Mouse (Mus musculus) stomach, embryonic 14.5 days (tissue): ENCODE results near the gene Lad1. TPM values are rescaled to one million over a fixed set of nuclear protein-coding genes. Genes with fewer than 3 reads are reported as not detected.

Source experiments
- ATAC-seq: fragments of 200-750 bp; cut with Nextera tagmentation; 2 replicates; pipeline ENCODE4 v1.8.0; 2017; ENCODE audit warnings: low read depth, moderate TSS enrichment; ENCODE audit not compliant: insufficient number of reproducible peaks, insufficient read depth, low FRiP score
- H3K27ac ChIP-seq: fragments of 300-500 bp; sonication (generic); 2 replicates; pipeline ENCODE4 v1.5.1; 2014; ENCODE audit warnings: mild to moderate bottlenecking, low read length, moderate library complexity, mixed read lengths
- H3K27me3 ChIP-seq: fragments of 300-500 bp; sonication (generic); 2 replicates; pipeline ENCODE4 v1.6.1; 2014; ENCODE audit warnings: low read length, control low read depth, mixed read lengths; ENCODE audit not compliant: control insufficient read depth, insufficient read depth
- H3K36me3 ChIP-seq: fragments of 300-500 bp; sonication (generic); 2 replicates; pipeline ENCODE4 v1.6.1; 2014; ENCODE audit warnings: mild to moderate bottlenecking, control low read depth, low read length, moderate library complexity, mixed read lengths; ENCODE audit not compliant: control insufficient read depth, insufficient read depth
- H3K4me1 ChIP-seq: fragments of 300-500 bp; sonication (generic); 2 replicates; pipeline ENCODE4 v1.6.1; 2014; ENCODE audit warnings: low read length, control low read depth, mixed read lengths; ENCODE audit not compliant: control insufficient read depth, insufficient read depth
- H3K4me2 ChIP-seq: fragments of 300-500 bp; sonication (generic); replicated peaks from 2 replicates; pipeline ENCODE4 v1.6.1; 2014; ENCODE audit warnings: low read depth, low read length, control low read depth
- H3K4me3 ChIP-seq: fragments of 300-500 bp; sonication (generic); 2 replicates; pipeline ENCODE4 v1.5.1; 2014; ENCODE audit warnings: low read depth, low read length, control low read depth
- H3K9ac ChIP-seq: fragments of 300-500 bp; sonication (generic); replicated peaks from 2 replicates; pipeline ENCODE4 v1.6.1; 2014; ENCODE audit warnings: low read depth, mild to moderate bottlenecking, control low read depth, low read length, moderate library complexity, mixed read lengths
- H3K9me3 ChIP-seq: fragments of 300-500 bp; sonication (generic); 2 replicates; pipeline ENCODE4 v1.6.1; 2016; ENCODE audit warnings: low read depth, low read length, control low read depth; ENCODE audit not compliant: control insufficient read depth
- WGBS: fragments of 180-500 bp; shearing (Covaris S2); extraction: QIAGEN DNeasy Blood & Tissue Kit; methylation state at CpG from one replicate; pipeline ENCODE4 v1.1.7; 2014; 5-methylcytosine and 5-hydroxymethylcytosine counted together
- polyA plus RNA-seq: library from polyadenylated mRNA; unstranded; fragments of >200 nt; fragmentation: Nextera tagmentation; extraction: Ambion mirVana; gene quantifications from 2 replicates; pipeline ENCODE4 v1.2.1, GENCODE M21; 2014

Gene Lad1
- polyA plus RNA-seq, 1 experiment from 2014 or later, result 60.5 TPM

DNA sequence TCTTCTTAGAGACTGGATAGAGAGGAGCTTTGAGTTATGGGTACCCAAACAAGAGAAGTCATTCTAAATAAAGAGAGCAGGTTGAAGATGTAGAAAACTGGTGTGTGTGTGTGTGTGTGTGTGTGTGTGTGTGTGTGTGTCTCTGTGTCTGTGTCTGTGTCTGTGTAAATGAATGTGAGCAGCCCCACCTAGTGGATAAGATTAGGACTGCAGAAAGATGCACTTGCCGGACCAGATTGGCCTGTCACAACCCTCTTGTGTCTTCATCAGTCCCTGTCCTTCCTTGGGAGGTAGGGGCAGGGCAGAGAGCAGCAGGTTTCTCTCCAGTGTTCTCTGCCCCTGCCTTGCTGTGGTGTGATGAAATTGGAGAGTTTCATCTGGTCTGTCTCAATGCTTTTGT is 10.5 kb downstream of the Lad1 start:
- Histone ChIP-seq H3K9ac (no peak overlapping the region), H3K4me3 (no peak overlapping the region), H3K27me3 (no peaks in the 10 kb centered on the region), H3K36me3 (no peaks in the 10 kb centered on the region), H3K4me2 (no peak overlapping the region), H3K27ac (no peak overlapping the region), H3K9me3 (no peaks in the 10 kb centered on the region), H3K4me1 (no peaks in the 10 kb centered on the region)
- ATAC-seq, result no peak
- WGBS, result 28% methylated on average over 1 of the region's 1 CpGs

DNA sequence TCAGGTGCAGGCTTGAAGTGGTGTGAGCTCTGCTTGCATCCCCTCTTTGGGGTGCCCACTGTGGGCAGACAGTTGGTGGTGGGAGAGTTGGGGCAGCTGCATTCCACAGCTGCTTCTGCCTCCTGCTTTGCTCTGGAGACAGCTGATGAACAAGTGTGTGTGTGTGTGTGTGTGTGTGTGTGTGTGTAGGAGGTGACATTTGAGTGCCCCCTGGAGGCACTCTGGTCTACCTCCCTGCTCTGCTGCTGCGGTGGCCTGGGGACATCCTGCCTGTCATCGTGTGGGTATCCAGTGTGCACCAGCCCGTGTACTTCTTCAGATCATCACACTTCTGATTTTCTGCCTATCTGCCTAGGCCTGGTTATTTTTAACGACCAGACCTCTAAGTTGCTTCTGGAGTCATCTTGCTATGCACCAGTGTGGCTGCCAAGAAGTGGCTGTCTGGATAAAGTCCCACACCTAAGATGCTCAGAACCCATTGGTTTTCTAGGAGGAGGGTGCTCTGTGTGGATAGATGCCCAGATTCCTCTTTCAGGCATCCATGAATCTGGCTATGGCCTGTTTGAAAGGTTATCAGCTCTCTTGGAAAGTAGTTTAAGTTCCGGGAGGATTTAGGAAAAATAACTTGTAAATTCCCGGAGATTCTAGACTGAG is 15.9 kb downstream of the Lad1 start:
- H3K4me2 ChIP-seq, result no peak overlapping the region
- 0 out of 2 replicates have a peak, but pooled peaks cover 8% of the 10 kb centered on the region for H3K4me1 ChIP-seq
- no peak overlapping the region for H3K27ac ChIP-seq
- H3K4me3 ChIP-seq, result no peak overlapping the region
- no peaks in the 10 kb centered on the region for H3K27me3 ChIP-seq
- WGBS, result 60% methylated on average over 6 of the region's 6 CpGs
- no peaks in the 10 kb centered on the region for H3K36me3 ChIP-seq
- H3K9ac ChIP-seq, result no peak overlapping the region
- H3K9me3 ChIP-seq, result no peaks in the 10 kb centered on the region
- no peak for ATAC-seq

DNA sequence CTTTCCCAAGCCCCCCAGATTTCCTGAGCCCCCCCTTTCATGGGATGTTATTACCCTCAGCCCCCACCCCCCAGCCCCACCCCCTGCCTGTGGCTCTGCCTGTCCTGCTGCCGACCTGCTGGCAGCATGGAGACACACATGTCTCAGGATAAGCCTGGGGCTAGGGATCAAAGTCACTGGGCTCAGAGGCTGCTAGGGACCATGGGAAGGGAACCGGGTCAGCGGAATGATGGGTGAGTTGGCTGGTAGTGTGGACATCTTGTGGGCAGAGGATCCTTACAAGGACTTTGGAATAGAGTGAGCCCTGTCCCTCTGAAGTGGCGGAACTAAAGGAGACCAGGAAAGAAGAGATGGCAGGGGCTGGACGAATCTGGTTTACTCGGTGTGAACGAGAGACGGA is 16.6 kb downstream of the Lad1 start:
- Histone ChIP-seq H3K4me3 (no peak overlapping the region), H3K36me3 (no peaks in the 10 kb centered on the region), H3K9ac (no peak overlapping the region), H3K27ac (no peak overlapping the region), H3K4me2 (no peak overlapping the region), H3K27me3 (no peaks in the 10 kb centered on the region), H3K4me1 (0 out of 2 replicates have a peak, but pooled peaks cover 8% of the 10 kb centered on the region), H3K9me3 (no peaks in the 10 kb centered on the region)
- WGBS, result 88% methylated on average over 8 of the region's 8 CpGs
- no peak for ATAC-seq

GRCm38 (mm10) chr1:135835716-135836483 is 17.5 kb downstream of the Lad1 start, which contains the start of gene Tnnt2:
TSS of gene Tnnt2 (plus strand) at chr1:135836354.
- Histone ChIP-seq H3K9ac (no peak within 1 kb of the TSS), H3K27ac (no peak within 1 kb of the TSS), H3K4me2 (no peak within 1 kb of the TSS), H3K36me3 (no peaks in the 10 kb centered on the region), H3K4me3 (no peak within 1 kb of the TSS), H3K9me3 (no peaks in the 10 kb centered on the region), H3K27me3 (no peaks in the 10 kb centered on the region), H3K4me1 (0 out of 2 replicates have a peak, but pooled peaks cover 8% of the 10 kb centered on the region)
- WGBS, result 31% methylated on average over 9 of the region's 9 CpGs
- no peak for ATAC-seq

- H3K27ac ChIP-seq, result no peak overlapping the region
- no peaks in the 10 kb centered on the region for H3K27me3 ChIP-seq
- H3K36me3 ChIP-seq, result no peaks in the 10 kb centered on the region
- no peak for ATAC-seq
- H3K4me3 ChIP-seq, result no peak overlapping the region
- 63% methylated on average over 4 of the region's 4 CpGs for WGBS
- no peak overlapping the region for H3K4me2 ChIP-seq
- H3K9ac ChIP-seq, result no peak overlapping the region
- H3K9me3 ChIP-seq, result no peaks in the 10 kb centered on the region
- 0 out of 2 replicates have a peak, but pooled peaks cover 8% of the 10 kb centered on the region for H3K4me1 ChIP-seq
Measured at GRCm38 (mm10) chr1:135838626-135839025, 20.2 kb downstream of the Lad1 start.

GRCm38 (mm10) chr1:135839065-135839464 is 20.7 kb downstream of the Lad1 start:
- Histone ChIP-seq H3K36me3 (no peaks in the 10 kb centered on the region), H3K27ac (no peak overlapping the region), H3K27me3 (no peaks in the 10 kb centered on the region), H3K4me3 (no peak overlapping the region), H3K4me1 (0 out of 2 replicates have a peak, but pooled peaks cover 8% of the 10 kb centered on the region), H3K9me3 (no peaks in the 10 kb centered on the region), H3K4me2 (no peak overlapping the region), H3K9ac (no peak overlapping the region)
- WGBS, result 81% methylated on average over 6 of the region's 6 CpGs
- no peak for ATAC-seq

DNA sequence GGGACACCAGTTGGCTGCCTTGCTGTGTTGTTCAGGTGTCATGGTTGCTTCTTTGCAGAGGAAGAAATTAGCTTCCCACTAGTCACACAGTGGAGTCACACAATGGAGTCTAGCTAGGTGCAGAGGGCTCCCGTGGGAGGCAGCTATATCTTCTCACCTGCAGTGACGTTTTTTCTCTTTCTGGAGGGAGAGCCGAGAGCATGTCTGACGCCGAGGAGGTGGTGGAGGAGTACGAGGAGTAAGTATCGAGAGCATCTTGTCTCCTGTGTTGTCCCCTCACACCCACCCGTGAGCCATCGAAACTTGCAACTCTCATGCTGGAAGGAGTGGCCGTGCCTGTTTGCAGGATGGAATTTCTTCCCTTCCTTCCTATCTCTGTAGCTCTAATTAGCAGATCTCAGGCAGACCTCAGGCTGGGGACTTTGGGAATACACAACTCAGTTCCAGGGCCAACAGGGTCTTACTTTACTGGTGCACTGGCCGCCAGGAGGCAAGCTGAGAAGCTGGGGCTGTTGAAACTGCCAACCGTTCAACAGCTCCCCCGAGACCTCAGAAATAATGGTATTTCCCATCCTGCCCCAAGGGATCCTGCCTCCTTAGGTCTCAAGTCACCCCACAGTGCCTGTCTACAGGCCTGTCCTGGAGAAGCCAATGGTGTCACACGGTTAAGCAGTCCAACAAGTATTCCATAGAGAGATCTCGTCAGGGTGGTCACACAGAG is 22.4 kb downstream of the Lad1 start:
- Histone ChIP-seq H3K9ac (no peak overlapping the region), H3K27ac (no peak overlapping the region), H3K36me3 (no peaks in the 10 kb centered on the region), H3K27me3 (no peaks in the 10 kb centered on the region), H3K4me3 (no peak overlapping the region), H3K9me3 (no peaks in the 10 kb centered on the region), H3K4me1 (0 out of 2 replicates have a peak, but pooled peaks cover 4% of the 10 kb centered on the region), H3K4me2 (no peak overlapping the region)
- 61% methylated on average over 15 of the region's 15 CpGs for WGBS
- ATAC-seq, result no peak

- no peak for ATAC-seq
- 92% methylated on average over 10 of the region's 10 CpGs for WGBS
- no peaks in the 10 kb centered on the region for H3K9me3 ChIP-seq
- H3K9ac ChIP-seq, result no peak overlapping the region
- no peaks in the 10 kb centered on the region for H3K27me3 ChIP-seq
- no peak overlapping the region for H3K27ac ChIP-seq
- no peak overlapping the region for H3K4me2 ChIP-seq
- no peaks in the 10 kb centered on the region for H3K4me1 ChIP-seq
- no peaks in the 10 kb centered on the region for H3K36me3 ChIP-seq
- H3K4me3 ChIP-seq, result no peak overlapping the region
Measured at GRCm38 (mm10) chr1:135843519-135844262, 25.3 kb downstream of the Lad1 start.
